In genomic region chr10:98748856-98749583, GRCm38 (mm10) we compare ENCODE assay signal across 9 mouse cellular contexts.
DNase-seq lines count a peak whose midpoint lies in the region; ATAC-seq lines count a peak whose summit lies in the region.
"Had no signal": no experiment of that assay in that cellular context is flagged by ENCODE, and none has a peak within 500 bp of the region (broad histone marks: within the 10 kb centered on the region; RNA-seq: fewer than 3 reads in every experiment).

No protein-coding gene starts in this region.

- H3K9me3 ChIP-seq in neural tube, embryonic 13.5 days = no peaks in the 10 kb centered on the region
- H3K9me3 ChIP-seq: liver, embryonic 15.5 days had no signal

- peak; percentile 36 for DNase-seq in left cerebral cortex, postnatal 4 days
- no peak for DNase-seq in left cerebral cortex, postnatal 36 days (ENCODE audit: low spot score in 2 of 2)
- peak; percentile 46 for DNase-seq in embryo, embryonic 11 days
- peak; percentile 41 for DNase-seq in kidney, adult 9 months
- no peak for DNase-seq in thymus, postnatal 36 days
- no peak for DNase-seq in testis, postnatal 14 days (ENCODE audit: low spot score)

- no peak overlapping the region for H3K9ac ChIP-seq in neural tube, embryonic 13.5 days
- H3K9ac ChIP-seq: liver, embryonic 15.5 days had no signal

- intact Hi-C loops in left cerebral cortex, postnatal 4 days (cut with DNase I) = no loop called here
- intact Hi-C loops in left cerebral cortex, postnatal 36 days (cut with DNase I) = no loop called here

- H3K4me3 ChIP-seq in neural tube, embryonic 13.5 days = no peak overlapping the region
- H3K4me3 ChIP-seq: liver, embryonic 15.5 days had no signal

- peak overlapping the region; percentile 67; the same call in 1 of the 2 replicates for H3K27ac ChIP-seq in neural tube, embryonic 13.5 days (replicated peaks)
- H3K27ac ChIP-seq: liver, embryonic 15.5 days had no signal

- peaks cover 11% of the 10 kb centered on the region for H3K4me1 ChIP-seq in neural tube, embryonic 13.5 days (replicated peaks)
- H3K4me1 ChIP-seq: liver, embryonic 15.5 days had no signal

- WGBS in neural tube, embryonic 13.5 days = 2% methylated on average over 3 of the region's 3 CpGs

- no peaks in the 10 kb centered on the region for H3K36me3 ChIP-seq in neural tube, embryonic 13.5 days
- H3K36me3 ChIP-seq: liver, embryonic 15.5 days had no signal

- H3K27me3 ChIP-seq in neural tube, embryonic 13.5 days = no peaks in the 10 kb centered on the region
- H3K27me3 ChIP-seq: liver, embryonic 15.5 days had no signal

- peak overlapping the region; percentile 11; the same call in 1 of the 2 replicates for H3K4me2 ChIP-seq in neural tube, embryonic 13.5 days
- H3K4me2 ChIP-seq: liver, embryonic 15.5 days had no signal

- ATAC-seq in neural tube, embryonic 13.5 days (ENCODE audit: low read depth) = peak; percentile 85
- ATAC-seq in granulocyte monocyte progenitor cell, adult 5-6 weeks (replicated peaks; ENCODE audit: poor library complexity, severe bottlenecking) = no peak

Comparison
In these comparisons a context has a peak if more than half of its experiments do, and no peak if none do; other contexts are left out.
1. DNase-seq: peak in left cerebral cortex, postnatal 4 days (single experiment), embryo, embryonic 11 days (single experiment) and kidney, adult 9 months (single experiment); none in left cerebral cortex, postnatal 36 days (0 of 2), thymus, postnatal 36 days (0 of 2) and testis, postnatal 14 days (single experiment).